Mouse (Mus musculus) adrenal gland, postnatal 36 days (tissue): Measurements from ENCODE around the gene Arhgef12. TPM values are rescaled to one million over a fixed set of nuclear protein-coding genes. Genes with fewer than 3 reads are reported as not detected.
"Not testable (repeated sequence)": the region's sequence is repeated elsewhere in the genome, so short reads cannot be mapped to it uniquely, and the experiment has no call there.

Source experiments
- DNase-seq, 2 experiments: peaks; one replicate each; pipeline ENCODE4 v3.0.0; 2021; ENCODE audit warnings: mixed read lengths in 1 of 2
- total RNA-seq, 2 experiments: library from RNA; stranded (reverse); gene quantifications; 2 replicates each; pipeline ENCODE4 v1.2.3; 2021

Arhgef12 gene
- total RNA-seq, 2 experiments from 2014 or later: 122 to 142 TPM

DNA sequence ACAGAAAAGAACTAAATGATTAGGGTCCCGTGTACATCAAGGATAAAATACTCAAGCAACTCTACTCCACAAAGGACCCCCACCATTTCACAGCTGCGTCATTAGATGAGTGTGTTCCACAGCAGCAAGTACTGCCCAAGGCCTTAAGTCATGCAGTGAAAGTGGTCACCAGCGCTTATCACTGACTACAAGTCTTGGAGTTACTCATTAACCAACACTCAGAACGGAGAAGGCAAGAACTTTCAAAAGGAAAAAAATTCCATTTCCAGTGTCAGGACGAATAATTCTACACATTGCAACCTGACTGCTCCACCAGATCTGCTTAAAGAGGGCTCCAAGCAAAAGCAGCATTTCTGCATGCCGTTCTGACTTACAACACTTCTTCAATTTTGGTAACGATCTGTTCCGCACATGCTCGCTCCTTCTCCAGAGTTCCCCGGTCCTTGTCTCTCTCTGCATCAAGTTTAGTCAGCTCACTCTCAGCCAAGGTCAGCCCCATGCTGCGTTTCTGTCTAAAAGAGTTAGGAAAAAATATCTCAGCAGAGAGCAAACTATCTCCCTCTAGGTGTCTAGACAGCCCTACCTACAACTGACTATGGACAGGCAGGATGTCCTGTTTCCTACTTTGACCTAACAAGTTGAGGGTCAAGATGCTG is 106.3 kb downstream of the Arhgef12 start:
- peak; percentile 57 to 70 for DNase-seq

DNA sequence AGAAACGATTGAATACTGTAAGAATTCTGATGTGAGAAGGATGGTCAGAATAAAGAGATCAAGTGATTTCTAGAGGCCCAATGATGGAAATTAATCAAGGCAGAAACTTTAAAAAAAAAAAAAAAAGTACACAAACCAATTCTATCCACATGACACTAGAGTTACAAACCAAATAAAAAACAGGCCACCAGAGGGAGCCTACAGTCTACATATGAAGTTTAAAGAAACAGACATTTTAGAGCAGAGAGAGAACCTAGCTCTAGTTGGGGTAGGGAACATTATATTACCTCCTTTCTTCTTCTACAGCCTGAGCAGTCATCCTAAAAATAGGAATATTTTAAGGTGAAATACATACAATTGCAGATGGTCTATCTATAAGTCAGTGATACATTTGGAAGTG is 107.0 kb downstream of the Arhgef12 start:
- peak in 1 of 2 experiments; percentile 63 for DNase-seq

DNA sequence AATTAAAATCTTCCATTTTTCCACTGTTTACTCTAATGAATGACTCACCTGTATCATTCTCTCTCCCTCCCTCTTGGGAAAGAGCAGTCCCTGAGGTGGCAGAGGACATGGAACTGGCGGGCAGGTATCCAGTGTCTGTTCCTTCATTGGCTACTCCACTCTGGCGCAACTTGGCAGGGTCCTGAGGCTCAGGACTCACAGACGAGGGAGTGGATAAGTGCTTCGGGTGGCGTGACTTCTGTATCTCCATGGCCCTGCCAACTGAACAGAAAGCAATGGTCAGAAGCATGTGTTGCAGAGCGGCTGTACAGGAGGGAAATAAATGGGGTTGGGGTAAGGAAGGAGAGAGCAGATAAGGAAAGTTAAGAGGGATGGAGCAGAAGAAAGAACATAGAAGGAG is 109.5 kb downstream of the Arhgef12 start:
- no peak for DNase-seq

DNA sequence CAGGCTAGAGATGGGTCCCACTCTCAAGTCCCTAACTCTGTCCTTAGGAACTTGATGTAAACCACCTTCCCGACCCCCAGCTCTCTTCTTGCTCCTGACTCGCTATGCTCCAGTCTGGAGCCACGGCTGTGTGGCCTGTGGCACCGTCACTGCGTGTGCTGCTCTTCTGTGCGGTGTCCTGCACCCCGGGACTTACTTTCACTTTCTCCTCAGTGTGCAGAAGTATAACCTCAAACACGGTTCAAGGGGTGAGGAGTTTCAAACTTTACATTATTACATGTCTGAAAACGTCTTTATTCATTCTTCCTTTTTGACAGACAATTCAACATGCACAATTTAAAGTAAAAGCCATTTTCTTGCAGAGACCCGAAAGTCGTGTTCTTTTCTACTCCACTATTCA is 111.7 kb downstream of the Arhgef12 start:
- peak; percentile 19 to 26 for DNase-seq

DNA sequence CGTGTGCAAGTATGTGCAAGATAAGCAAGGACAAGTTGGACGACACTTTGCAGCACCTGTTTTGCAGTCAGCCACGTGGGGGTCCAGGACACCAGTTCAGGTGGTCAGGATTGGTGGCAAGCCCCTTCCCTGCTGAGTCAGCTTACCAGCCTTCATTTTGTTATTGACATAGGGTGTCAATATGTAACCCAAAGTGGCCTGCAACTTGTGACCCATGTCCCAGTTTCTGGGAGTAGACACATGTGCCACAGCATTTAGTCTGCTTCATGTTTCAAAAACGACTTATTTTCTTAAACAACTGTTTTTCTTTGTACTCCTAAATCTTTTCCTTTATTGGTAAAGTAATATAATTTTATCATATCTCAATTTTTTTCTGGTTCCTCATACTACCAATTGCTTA is 112.3 kb downstream of the Arhgef12 start:
- no peak for DNase-seq

DNA sequence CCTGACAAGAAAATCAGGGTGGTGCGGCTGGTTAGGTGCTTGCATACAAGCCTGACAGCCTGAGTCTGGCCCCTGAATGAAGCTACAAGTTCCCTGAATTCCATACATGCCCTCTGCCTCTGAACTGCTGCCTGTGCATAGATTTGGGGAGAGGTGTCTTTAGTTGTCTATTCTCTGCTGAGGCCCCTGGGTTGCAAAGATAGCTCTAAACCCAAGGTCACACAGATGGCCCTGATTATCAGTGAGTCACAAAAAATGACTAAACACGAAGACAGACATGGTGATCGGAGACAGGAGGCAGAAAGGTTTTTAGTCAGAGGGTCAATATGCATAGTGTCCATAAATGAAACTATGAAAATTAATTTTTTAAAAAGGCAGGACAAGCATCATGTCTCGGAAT is 113.4 kb downstream of the Arhgef12 start:
- DNase-seq: peak; percentile 27 to 55

DNA sequence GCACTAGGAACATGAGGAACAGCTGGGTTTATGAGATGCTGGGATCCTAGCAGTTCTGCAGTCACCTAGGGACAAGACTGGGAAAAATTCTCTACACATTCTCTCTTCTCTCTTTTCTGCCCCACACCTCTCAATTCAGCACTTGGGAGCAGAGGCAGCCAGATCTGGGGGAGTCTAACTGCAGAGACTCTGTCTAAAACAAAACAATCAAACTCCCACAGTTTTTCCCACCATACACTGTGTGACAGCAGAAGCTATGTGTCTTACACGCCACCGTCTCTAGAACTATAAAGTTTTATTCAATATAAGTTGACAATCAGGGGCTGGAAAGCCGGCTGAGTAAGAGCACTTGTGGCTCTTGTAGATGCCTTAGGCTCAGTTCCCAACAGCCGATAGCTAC is 119.1 kb downstream of the Arhgef12 start:
- DNase-seq: no peak

DNA sequence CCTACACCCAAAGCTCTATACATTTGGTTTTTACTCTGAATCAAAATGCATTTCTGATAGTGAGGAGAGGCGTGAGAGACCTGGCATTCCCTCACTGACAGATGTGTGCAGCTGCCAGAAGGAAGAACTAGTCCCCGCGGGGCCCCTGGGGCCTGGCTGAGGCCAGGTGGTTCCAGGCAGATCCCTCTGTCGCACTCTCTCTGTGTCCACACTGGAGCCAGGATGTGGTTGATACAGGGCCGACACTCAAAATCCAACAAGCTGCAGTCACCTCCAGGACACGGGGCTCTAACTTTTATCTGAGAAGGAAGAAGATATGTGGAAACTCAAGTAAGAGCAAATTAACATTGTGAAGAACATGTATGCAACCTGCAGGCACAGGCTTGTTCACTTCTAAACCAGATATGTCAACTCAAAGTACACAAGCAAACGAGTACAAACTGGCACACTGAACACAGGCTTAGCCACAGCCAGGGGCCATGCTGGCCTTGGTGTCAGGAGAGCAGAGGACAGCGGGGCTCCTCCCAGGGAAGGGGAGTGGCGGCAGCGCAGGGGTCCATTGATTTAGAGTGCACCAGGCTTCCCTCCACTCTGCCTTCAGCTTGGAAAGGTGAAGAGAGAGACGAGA is 138.0 kb downstream of the Arhgef12 start:
- no peak for DNase-seq

DNA sequence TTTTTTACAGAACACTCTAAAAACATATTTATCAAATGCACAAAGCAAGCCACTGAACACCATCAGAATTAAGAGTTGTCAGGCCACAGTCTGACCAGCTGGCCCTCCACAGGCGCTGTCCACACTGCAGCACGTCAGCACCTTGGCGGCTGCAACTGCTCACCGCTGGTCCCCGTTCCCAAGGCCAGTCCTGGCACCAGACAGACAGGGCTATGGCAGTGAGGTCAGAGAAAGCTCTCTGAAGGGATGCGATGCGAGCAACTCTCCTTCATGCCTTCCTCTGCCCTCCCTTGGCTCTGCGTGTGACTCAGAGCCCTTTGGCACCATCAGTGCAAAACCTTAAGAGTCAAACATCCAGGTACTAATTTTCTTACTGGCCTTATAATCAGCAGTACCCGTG is 139.3 kb downstream of the Arhgef12 start:
- DNase-seq: peak; percentile 68 to 72

DNA sequence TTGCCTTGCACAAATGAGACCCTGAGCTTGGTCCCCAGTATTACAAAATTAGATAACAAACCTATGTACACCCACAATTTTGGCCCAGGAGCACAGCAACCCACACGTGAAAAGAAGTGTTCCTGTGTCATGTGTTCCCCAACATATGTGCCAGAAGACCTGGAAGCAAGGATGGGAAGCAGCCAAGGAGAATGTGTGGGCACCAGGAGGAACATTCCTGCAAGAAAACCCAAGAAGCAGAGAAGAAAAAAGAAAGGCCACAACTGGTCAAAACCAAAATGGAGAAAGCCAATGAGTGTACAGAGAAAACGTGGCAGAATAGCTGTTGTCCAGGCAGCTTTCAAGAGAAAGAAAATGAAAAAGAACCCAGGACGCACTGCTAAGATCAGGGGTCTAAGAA is 142.2 kb downstream of the Arhgef12 start:
- not testable (repeated sequence) for DNase-seq

DNA sequence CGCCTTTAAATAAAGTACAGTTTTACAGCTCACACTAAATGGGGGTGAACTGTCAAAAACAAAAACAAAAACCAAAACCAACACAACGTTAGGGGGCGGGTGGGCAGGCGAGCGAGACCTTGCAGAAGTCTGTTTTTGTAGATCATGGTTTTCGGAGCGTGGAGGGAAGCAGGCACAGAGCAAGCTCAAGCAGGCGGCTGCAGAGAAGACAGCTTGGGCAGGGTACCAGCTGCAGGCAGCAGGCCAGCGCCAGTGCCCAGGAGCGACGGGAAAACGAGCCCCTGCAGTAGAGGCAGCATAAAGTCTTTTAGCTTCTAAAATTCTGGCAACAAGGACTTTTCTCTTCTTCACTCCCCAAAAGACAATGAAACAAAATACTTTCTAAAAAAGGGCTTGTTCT is 142.7 kb downstream of the Arhgef12 start:
- no peak for DNase-seq

DNA sequence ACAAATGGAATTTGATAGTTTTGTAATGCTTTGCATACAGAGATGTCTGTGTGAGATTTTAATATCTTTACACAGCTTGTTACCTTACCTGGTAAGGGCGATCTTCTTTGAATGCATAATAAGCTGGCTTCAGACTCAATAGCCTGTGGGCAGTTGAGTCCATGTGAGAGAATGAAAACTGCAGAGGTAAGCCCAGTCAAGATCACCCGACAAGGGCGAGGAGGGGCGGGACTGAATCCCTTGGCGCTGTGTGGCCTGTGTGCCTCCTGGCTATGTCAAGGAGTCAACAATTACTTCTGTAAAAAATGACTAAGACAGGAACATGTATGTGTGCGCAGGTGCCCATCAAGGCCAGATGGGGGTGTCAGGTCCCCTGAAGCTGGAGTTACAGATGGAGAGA is 144.5 kb downstream of the Arhgef12 start:
- no peak for DNase-seq

DNA sequence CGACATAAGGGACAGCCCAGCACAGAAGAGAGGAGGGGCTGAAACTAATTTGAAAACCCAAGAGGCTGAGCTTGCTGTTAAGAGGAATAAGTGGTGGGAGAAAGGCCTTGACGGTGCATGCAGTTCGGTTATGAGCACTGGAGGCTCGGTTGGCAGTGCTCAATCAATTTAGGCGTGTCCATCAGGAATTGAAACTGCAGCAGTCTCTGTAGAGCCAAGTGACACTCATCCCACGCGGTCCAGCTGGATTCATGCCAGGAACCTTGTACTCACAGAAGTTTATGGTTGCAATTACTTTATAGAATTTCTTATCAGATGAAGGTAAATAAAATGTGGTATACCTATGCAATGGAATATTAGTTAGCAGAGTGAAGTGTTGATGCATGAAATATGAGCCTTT is 148.6 kb downstream of the Arhgef12 start:
- DNase-seq: peak; percentile 57 to 59

DNA sequence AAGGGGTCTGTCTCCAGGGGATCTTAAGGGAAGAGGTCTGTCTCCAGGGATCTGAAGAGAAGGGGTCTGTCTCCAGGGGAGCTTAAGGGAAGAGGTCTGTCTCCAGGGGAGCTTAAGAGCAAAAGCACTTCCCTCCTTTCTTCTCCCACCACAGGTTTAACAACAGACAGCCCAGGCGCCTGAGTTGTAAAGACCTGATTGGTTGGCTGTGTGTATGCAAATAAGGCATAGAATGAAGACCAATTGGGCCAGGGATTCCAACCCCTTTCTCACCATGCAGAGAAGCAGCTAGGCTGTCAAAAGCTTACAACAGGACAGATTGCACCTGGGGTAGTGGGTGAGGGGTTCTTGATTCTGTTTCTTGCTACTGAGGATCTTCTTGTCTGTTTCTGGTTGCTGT is 158.7 kb downstream of the Arhgef12 start:
- DNase-seq: no peak

DNA sequence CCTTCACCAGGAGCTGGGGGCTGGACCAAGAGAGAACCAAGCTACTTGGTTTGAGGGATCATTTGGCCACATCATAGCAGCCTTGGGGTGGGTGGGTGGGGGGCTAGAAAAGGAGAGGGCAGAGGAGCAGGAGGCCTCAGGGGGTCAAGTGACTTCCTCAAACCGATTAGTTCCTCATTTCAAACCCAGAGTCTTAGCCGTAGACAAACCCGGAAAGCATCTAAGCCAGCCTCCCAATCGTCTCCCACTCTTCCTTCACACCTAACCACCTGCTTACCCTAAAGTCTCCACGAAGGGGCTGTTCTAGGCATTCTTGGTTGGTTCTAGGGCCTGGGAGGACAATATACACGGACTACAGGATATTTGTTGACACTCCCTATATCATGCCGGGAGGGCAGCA is 161.9 kb downstream of the Arhgef12 start:
- no peak for DNase-seq

DNA sequence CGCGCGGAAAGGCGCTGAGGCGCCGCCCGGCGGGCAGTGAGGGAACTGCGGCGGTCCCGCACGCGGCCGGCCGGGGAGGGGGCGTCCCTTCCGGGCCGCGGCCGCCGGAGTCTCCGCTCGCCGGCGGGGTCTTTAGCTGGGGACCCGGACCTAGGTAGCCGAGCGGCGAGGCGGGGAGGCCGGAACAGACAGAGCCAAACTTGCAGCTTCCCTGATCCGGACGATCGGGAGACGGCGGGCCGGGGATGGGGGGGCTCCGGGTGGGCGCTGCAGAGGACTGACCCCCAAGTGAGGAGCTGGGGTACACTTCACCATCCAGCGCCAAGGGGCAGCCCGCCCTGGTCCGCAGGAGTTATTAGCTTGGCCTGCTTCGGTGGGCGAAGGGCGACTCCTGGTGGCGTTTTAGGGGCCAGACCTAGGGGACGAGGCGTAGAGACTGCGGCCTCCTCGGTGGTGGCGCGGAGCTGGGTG is 162.5 kb downstream of the Arhgef12 start:
- peak; percentile 90 for DNase-seq

DNA sequence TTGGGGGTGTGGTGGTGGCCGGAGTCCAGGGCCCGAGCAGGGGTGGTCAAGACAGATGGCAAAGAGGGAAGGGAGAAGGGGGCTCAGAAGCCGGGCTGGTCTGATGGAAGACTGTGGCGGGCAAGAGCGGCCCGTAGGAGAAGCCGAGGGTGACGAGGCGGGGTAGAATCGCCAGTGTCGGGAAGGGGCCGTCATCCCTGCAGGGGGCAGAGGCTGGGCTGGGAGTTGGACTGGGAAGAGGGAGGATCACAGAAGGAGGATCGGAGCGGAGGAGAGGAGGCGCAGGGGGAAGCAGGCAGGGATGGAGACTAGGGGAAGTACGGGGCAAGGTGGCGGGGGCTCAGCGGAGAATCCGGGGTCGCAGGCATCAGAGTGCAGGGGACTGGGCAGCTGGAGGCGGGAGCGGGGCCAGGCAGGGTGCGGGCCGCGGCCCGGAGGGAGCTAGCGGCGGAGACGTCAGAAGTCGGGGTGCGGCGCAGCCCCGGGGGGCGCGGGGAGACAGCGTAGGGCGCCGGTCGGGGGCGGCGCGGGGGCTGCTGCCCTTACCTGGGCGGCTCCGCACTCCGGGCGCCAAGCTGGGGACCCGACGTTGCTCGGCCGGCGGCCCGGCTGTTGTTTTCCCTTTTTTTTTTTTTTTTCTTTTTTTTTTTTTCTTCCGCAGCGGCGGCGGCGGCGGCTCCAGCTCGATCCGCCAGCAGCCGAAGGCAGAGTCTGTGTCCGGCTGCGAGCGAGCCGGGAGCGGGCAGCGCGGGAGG is 163.1 kb downstream of the Arhgef12 start, which contains the start of gene Grik4:
TSS of gene Grik4 (minus strand) at position 713 of the 755 bp plus-strand sequence.
- DNase-seq: peak; percentile 30 to 58

DNA sequence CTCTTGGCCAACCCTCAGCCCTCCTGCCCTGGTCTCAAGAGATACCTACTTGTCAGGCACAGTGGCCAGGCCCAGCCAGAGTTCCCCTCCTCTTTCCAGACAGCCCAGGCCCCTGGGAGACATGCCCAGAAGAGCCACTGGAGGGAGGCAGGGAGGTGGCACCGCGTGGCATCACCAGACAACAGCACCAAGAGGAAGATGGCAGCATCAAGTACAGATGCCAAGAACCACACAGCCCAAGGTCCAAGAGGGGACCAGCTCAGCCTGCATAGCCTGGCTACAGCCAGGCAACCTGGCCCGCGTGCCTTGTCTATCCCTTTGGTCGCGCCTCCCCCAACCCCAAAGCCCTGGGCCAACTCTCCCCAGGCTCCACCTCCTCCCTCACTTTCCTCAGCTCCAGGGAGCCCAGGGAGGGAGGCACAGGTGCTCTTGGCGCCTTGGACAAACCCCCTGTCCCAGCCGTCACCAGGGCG is 163.9 kb downstream of the Arhgef12 start:
- peak; percentile 8 to 31 for DNase-seq

DNA sequence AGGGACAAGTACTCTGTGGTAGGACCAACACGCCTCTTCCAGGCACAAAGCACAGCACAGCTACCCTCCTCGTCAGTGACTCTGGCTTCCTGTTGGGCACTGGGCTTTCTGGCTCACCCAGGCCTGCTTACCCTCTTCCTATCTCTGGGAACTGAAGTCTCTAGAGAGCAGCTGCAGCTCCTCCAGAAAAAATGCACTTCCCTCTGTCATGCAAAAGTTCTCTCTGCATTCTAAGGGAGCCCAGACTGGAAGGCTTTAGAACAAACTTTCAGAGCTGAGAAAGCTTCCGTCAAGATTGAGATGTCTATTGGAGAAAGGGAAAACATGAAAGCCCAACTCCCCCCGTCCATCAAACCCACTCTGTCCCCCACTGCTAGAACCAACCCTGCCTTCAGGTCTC is 164.9 kb downstream of the Arhgef12 start:
- no peak for DNase-seq

DNA sequence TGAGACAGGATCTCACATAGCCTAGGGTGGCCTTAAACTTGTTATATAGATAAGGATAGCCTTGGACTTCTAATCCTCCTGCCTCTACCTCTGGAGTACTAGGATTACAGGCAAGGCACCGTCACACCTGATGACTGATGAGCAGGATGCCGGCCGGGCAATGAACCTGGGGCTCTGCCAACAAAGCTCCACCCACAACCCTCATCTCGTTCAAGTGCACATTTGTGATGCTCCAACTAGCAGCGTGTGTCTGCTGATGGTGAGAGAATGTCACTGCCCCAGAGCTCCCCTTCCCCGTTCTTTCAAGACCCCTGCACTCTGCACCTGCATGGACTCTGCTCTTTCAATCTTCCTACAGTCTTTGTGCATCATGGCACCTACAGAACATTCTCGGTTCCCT is 174.9 kb downstream of the Arhgef12 start:
- DNase-seq: peak in 1 of 2 experiments; percentile 10

DNA sequence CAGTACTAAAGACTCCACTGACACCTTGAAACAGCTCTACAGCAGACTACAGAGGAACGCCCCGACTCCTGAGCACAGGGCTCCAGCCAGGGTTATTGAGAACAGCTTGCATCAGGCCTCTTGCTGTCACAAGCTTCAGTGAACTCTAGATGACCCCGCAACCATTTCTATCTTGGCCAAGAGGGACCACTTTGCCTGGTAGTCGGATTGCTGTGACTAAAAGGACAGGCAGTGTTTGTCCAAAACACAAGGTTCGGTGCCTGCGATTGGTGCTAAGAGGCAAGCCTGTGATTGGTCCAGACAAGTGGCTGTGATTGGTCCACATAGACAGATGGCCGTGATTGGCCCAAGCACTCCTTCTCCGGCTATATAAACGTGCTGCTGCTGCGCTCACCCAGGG is 179.5 kb downstream of the Arhgef12 start:
- no peak for DNase-seq

DNA sequence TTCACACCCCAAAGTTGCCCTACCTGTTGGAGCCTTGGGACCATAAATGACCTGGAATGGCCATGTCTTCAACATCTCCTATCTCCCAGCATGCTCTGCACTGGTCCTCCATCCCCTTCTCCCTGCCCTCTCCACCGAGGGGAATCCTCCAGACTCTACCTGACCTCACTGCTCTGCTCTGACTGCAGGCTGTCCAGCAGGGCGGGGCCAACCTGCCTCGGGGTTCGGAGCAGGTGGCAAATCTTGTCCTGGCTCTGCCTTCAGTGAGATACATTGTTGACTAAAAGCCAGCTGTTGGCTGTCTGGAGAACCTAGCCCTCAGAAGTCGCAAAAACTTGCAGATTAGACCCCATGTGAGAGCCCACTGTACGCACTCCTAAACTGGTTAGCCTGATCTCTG is 180.5 kb downstream of the Arhgef12 start:
- no peak for DNase-seq

DNA sequence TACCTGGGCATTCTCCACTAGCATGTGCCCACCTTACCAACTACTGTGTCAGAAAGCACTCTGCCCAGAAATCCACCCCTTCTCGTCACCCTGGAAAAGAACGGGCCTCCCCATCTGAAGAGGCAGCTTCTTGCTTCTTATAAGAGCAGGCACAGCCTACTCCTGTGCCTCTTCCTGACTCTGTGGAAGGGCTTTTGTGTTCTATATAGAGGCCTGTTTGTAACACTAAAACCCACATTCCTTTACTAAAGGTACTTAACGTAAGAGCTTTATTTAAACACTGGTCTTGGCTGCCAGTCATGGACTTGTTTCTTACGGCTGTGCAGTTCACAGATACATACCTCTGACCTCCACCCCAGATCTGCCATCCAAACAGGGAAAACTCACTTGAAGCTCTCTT is 185.2 kb downstream of the Arhgef12 start:
- no peak for DNase-seq
